Mouse (Mus musculus) lung, postnatal 0 days (tissue): ENCODE data around the gene Dlk2.

Experiments
- CTCF ChIP-seq: IDR thresholded peaks from 2 replicates; pipeline ENCODE4 v1.5.1; 2016; ENCODE audit warnings: antibody characterized with exemption, mild to moderate bottlenecking
- EP300 ChIP-seq: IDR thresholded peaks from 2 replicates; pipeline ENCODE4 v1.6.1; 2016; ENCODE audit warnings: antibody characterized with exemption, mild to moderate bottlenecking, control low read depth

GRCm38 (mm10) chr17:46251174-46251573 is 46.0 kb upstream of the Dlk2 start:
- TF ChIP-seq CTCF (peak; percentile 33), EP300 (no peak)
